Mouse (Mus musculus): ENCODE measurements around the gene Cdc42ep5.

Cdc42ep5 gene

GRCm38 (mm10) chr7:4126992-4127785 is 37.5 kb downstream of the Cdc42ep5 start:
- no peak for DNase-seq (ENCODE audit: low spot score in 2 of 2)

GRCm38 (mm10) chr7:4125306-4125705 is 39.4 kb downstream of the Cdc42ep5 start:
- no peak for DNase-seq (ENCODE audit: low spot score in 2 of 2)

GRCm38 (mm10) chr7:4124856-4125255 is 39.8 kb downstream of the Cdc42ep5 start:
- no peak for DNase-seq (ENCODE audit: low spot score in 2 of 2)

GRCm38 (mm10) chr7:4124315-4124759 is 40.3 kb downstream of the Cdc42ep5 start:
- no peak for DNase-seq (ENCODE audit: low spot score in 2 of 2)

- no peak for DNase-seq (ENCODE audit: low spot score in 2 of 2)
Observed at GRCm38 (mm10) chr7:4123732-4124131, 40.9 kb downstream of the Cdc42ep5 start.

- no peak for DNase-seq (ENCODE audit: low spot score in 2 of 2)
Observed at GRCm38 (mm10) chr7:4122783-4123182, 41.9 kb downstream of the Cdc42ep5 start.

GRCm38 (mm10) chr7:4122076-4122768 is 42.4 kb downstream of the Cdc42ep5 start:
- DNase-seq (ENCODE audit: low spot score in 2 of 2): no peak

GRCm38 (mm10) chr7:4119976-4120921 is 44.4 kb downstream of the Cdc42ep5 start:
- DNase-seq (ENCODE audit: low spot score in 2 of 2): no peak

- DNase-seq (ENCODE audit: low spot score in 2 of 2): no peak
Observed at GRCm38 (mm10) chr7:4119344-4119902, 45.2 kb downstream of the Cdc42ep5 start, which contains the start of gene Ttyh1. TSS of gene Ttyh1 (plus strand) at chr7:4119408.

GRCm38 (mm10) chr7:4117050-4117814 is 47.4 kb downstream of the Cdc42ep5 start:
- no peak for DNase-seq (ENCODE audit: low spot score in 2 of 2)

GRCm38 (mm10) chr7:4111766-4112165 is 52.9 kb downstream of the Cdc42ep5 start:
- no peak for DNase-seq (ENCODE audit: low spot score in 2 of 2)

GRCm38 (mm10) chr7:4103411-4103810 is 61.2 kb downstream of the Cdc42ep5 start:
- no peak for DNase-seq (ENCODE audit: low spot score in 2 of 2)
